Mouse (Mus musculus): ENCODE measurements around the gene Tmub1. TPM values are rescaled to one million over a fixed set of nuclear protein-coding genes. Genes with fewer than 3 reads are reported as not detected.

Tmub1 gene
- polyA plus RNA-seq, 1 experiment: 60.0 TPM

DNA sequence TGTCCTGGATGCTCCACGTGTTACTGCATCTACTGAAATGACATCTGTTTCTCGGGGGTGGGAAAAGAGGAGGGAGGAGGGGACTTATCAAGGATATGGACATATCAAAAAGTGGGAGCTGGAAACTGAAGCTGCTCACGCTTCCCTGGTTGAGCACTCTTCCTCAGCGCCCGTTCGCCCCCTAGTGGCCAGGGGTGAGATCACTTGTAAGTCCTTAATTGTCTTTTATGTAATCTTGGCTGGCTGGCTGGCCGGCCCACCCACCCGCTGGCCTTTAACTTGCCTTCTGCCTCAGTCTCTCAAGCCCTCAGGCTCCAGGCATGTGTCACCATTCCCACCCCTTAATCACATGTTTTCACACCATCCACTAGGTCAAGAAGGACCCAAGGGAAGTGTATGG, 38.4 kb upstream of the Tmub1 start:
- TF ChIP-seq CTCF (conservative IDR thresholded peaks at IDR 0.05; ENCODE audit: insufficient read depth, insufficient read length, low read depth, low read length): peak; percentile 91
- no peak for TF ChIP-seq POLR2A (IDR thresholded peaks at IDR 0.05; ENCODE audit: low read depth, low read length)
- Histone ChIP-seq H3K27ac (ENCODE audit: insufficient read depth, low read depth, low read length) (no peak overlapping the region), H3K27me3 (replicated peaks; ENCODE audit: control insufficient read depth, insufficient read depth, low read length) (no peaks in the 10 kb centered on the region), H3K4me1 (ENCODE audit: control insufficient read depth, insufficient read depth, low read length) (peaks cover 6% of the 10 kb centered on the region; the same call in 1 of the 2 replicates), H3K36me3 (ENCODE audit: control insufficient read depth, insufficient read depth, low read length) (no peaks in the 10 kb centered on the region; the same call in 1 of the 2 replicates), H3K4me3 (ENCODE audit: insufficient read depth, low read depth, low read length) (no peak overlapping the region)
- WGBS: 2% methylated on average over 8 of the region's 8 CpGs
- DNase-seq: peak; percentile 90

DNA sequence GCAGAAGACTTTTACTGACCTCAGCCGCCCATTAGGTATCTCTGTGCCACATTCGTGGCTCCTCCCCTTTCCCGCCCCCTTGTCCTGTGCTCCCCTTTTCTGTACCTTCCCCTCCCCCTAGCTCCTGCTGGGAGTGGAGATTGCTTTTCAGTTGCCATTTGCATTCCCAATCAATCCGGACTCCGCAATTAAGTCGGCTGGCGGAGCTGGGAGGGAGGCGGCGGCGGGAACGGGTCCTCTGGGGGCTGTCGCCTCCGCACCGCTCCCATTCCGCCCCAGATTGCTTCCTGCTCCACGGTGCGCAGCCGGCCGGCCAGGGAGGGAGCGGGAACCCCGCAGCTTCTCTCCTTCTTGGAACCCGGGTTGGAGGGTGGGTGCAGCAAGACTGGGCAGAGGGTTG, 37.3 kb upstream of the Tmub1 start:
- 52% methylated on average over 22 of the region's 22 CpGs for WGBS
- Histone ChIP-seq H3K4me1 (ENCODE audit: control insufficient read depth, insufficient read depth, low read length) (peaks cover 6% of the 10 kb centered on the region; the same call in 1 of the 2 replicates), H3K4me3 (ENCODE audit: insufficient read depth, low read depth, low read length) (no peak overlapping the region), H3K27me3 (replicated peaks; ENCODE audit: control insufficient read depth, insufficient read depth, low read length) (no peaks in the 10 kb centered on the region), H3K27ac (ENCODE audit: insufficient read depth, low read depth, low read length) (no peak overlapping the region), H3K36me3 (ENCODE audit: control insufficient read depth, insufficient read depth, low read length) (no peaks in the 10 kb centered on the region; the same call in 1 of the 2 replicates)
- peak; percentile 34 for DNase-seq
- no peak for TF ChIP-seq POLR2A (IDR thresholded peaks at IDR 0.05; ENCODE audit: low read depth, low read length)
- TF ChIP-seq CTCF (conservative IDR thresholded peaks at IDR 0.05; ENCODE audit: insufficient read depth, insufficient read length, low read depth, low read length): no peak

DNA sequence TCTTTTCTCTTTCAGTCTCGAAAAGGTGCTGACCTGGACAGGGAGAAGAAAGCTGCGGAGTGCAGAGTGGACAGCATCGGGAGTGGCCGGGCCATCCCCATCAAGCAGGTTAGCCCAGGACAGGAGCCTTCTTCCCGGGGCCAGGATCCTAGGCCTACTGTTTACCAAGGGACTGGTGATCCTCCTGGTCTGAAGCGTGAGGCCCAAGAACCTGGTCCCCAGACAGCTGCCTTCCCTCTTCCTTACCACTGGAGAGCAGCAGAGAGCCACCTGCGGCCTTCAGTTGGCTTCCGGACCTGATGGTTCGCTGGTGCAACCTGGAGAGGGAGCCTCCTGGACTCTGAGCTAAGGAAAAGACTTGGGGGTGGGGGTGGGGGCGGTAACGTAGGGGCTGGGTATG, 35.7 kb upstream of the Tmub1 start:
- H3K36me3 ChIP-seq (ENCODE audit: control insufficient read depth, insufficient read depth, low read length): no peaks in the 10 kb centered on the region
- TF ChIP-seq CTCF (conservative IDR thresholded peaks at IDR 0.05; ENCODE audit: insufficient read depth, insufficient read length, low read depth, low read length) (peak; percentile 89), POLR2A (IDR thresholded peaks at IDR 0.05; ENCODE audit: low read depth, low read length) (no peak)
- H3K27ac ChIP-seq (ENCODE audit: insufficient read depth, low read depth, low read length): peak overlapping the region; percentile 91
- peak; percentile 90 for DNase-seq
- H3K27me3 ChIP-seq (replicated peaks; ENCODE audit: control insufficient read depth, insufficient read depth, low read length): no peaks in the 10 kb centered on the region
- H3K4me1 ChIP-seq (ENCODE audit: control insufficient read depth, insufficient read depth, low read length): peaks cover 6% of the 10 kb centered on the region; the same call in 1 of the 2 replicates
- 28% methylated on average over 11 of the region's 11 CpGs for WGBS
- peak overlapping the region; percentile 35 for H3K4me3 ChIP-seq (ENCODE audit: insufficient read depth, low read depth, low read length)

DNA sequence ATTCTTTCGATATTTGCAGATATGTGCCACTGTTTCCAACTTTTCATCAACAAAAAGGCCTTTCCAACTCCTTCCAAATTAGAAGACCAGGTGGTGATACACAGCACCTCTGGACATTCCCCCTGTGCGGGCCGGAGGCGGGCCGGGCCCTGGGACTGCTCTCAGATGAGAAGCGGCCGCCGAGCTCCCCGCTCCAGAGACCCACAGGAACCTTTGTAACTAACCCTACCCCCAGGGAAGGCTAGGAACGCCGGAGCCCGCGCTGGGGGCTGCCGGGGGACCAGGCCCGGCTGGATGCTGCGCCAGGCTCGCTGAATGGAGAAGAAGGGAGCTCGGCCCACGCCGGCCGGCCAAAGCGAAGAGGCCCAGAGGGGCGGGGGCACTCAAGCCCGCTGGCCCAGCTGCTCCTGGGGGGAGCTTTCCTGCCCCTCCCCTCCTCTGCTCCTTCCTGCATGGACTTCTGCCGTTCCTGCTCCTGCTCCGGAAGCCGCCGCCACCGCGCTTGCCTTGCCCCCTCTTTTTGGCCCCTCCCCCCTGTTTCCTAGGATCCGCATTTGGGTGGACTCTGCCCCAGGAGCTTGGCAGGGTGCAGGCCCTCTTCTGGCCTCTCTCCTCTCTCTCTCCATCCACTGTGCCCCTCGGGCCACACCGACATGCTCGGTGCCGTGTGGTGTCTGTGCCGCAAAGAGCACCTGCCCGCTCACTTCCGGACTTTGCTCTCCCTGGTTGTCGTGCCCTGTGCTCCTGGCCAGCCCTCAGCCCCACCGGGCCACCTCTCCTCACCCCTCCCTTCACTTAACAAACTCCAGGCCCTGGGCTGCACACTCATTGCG, 34.8 kb upstream of the Tmub1 start:
- no peaks in the 10 kb centered on the region for H3K27me3 ChIP-seq (replicated peaks; ENCODE audit: control insufficient read depth, insufficient read depth, low read length)
- DNase-seq: peak; percentile 91
- peak overlapping the region; percentile 35; the same call in 1 of the 2 replicates for H3K4me3 ChIP-seq (ENCODE audit: insufficient read depth, low read depth, low read length)
- H3K27ac ChIP-seq (ENCODE audit: insufficient read depth, low read depth, low read length): peak overlapping the region; percentile 91
- H3K36me3 ChIP-seq (ENCODE audit: control insufficient read depth, insufficient read depth, low read length): no peaks in the 10 kb centered on the region; the same call in 1 of the 2 replicates
- peaks cover 6% of the 10 kb centered on the region; the same call in 1 of the 2 replicates for H3K4me1 ChIP-seq (ENCODE audit: control insufficient read depth, insufficient read depth, low read length)
- TF ChIP-seq POLR2A (IDR thresholded peaks at IDR 0.05; ENCODE audit: low read depth, low read length) (no peak), CTCF (conservative IDR thresholded peaks at IDR 0.05; ENCODE audit: insufficient read depth, insufficient read length, low read depth, low read length) (no peak)
- WGBS: 55% methylated on average over 41 of the region's 41 CpGs

DNA sequence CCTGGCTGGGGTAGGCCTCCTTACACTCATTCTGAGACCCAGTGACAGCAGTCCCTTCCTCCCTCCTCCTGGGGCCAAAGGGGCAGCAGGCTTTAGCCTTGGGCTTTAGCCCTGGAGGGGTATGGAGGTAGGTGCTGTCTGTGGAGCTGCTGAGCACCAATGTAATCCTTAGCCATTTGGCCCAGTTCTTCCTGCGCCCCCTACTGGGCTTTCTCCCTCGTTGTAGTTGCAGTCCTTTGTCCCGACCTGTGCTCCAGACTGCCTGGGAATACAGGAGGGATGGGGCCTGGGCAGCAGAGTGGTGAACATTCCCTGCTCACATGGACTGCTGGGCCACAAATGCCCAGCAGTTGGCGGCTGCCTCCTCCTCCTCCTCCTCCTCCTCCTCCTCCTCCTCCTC, 34.0 kb upstream of the Tmub1 start:
- TF ChIP-seq CTCF (conservative IDR thresholded peaks at IDR 0.05; ENCODE audit: insufficient read depth, insufficient read length, low read depth, low read length): peak; percentile 73
- TF ChIP-seq POLR2A (IDR thresholded peaks at IDR 0.05; ENCODE audit: low read depth, low read length): no peak
- Histone ChIP-seq H3K27me3 (replicated peaks; ENCODE audit: control insufficient read depth, insufficient read depth, low read length) (no peaks in the 10 kb centered on the region), H3K4me3 (ENCODE audit: insufficient read depth, low read depth, low read length) (no peak overlapping the region), H3K36me3 (ENCODE audit: control insufficient read depth, insufficient read depth, low read length) (no peaks in the 10 kb centered on the region; the same call in 1 of the 2 replicates), H3K4me1 (ENCODE audit: control insufficient read depth, insufficient read depth, low read length) (peaks cover 6% of the 10 kb centered on the region; the same call in 1 of the 2 replicates), H3K27ac (ENCODE audit: insufficient read depth, low read depth, low read length) (no peak overlapping the region)
- peak; percentile 86 for DNase-seq
- WGBS: 10% methylated on average over 3 of the region's 4 CpGs

DNA sequence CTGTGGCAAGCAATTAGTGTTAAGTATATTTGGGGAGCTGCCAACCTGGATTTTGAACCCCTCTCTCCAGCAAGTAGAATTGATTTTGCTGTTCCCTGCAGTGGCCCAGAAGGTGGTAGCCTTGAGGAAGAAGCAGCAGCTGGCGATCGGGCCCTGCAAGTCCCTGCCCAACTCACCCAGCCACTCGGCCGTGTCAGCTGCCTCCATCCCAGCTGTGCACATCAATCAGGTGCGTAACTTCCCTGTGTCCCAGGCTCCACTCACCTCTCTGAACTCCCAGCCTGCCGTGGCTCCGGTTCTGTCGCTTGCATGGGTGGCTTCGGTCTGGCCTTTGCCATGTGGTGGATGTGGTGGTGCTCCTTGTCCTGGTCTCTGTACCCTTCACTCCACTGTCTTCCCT, 30.3 kb upstream of the Tmub1 start:
- TF ChIP-seq POLR2A (IDR thresholded peaks at IDR 0.05; ENCODE audit: low read depth, low read length) (no peak), CTCF (conservative IDR thresholded peaks at IDR 0.05; ENCODE audit: insufficient read depth, insufficient read length, low read depth, low read length) (no peak)
- no peaks in the 10 kb centered on the region; the same call in 1 of the 2 replicates for H3K36me3 ChIP-seq (ENCODE audit: control insufficient read depth, insufficient read depth, low read length)
- H3K27ac ChIP-seq (ENCODE audit: insufficient read depth, low read depth, low read length): no peak overlapping the region
- no peak for DNase-seq
- H3K4me1 ChIP-seq (ENCODE audit: control insufficient read depth, insufficient read depth, low read length): peaks cover 3% of the 10 kb centered on the region; the same call in 1 of the 2 replicates
- no peaks in the 10 kb centered on the region for H3K27me3 ChIP-seq (replicated peaks; ENCODE audit: control insufficient read depth, insufficient read depth, low read length)
- 82% methylated on average over 9 of the region's 9 CpGs for WGBS
- no peak overlapping the region for H3K4me3 ChIP-seq (ENCODE audit: insufficient read depth, low read depth, low read length)

Measured in kidney, adult 2 months (tissue).